Mouse (Mus musculus) urinary bladder, postnatal 10 days (tissue): ENCODE measurements at regions not wholly inside any gene's neighbourhood (a gene's known extent, or its start where the extent isn't known, plus 50 kb on each side); places are given as distances from the start of the nearest gene placed in this dataset.
A peak's percentile ranks its signal among the peaks of the same experiment; 100 is the strongest.

Experiments used
- DNase-seq: peaks from one replicate; pipeline ENCODE4 v3.0.0; 2022; ENCODE audit warnings: low spot score

DNA sequence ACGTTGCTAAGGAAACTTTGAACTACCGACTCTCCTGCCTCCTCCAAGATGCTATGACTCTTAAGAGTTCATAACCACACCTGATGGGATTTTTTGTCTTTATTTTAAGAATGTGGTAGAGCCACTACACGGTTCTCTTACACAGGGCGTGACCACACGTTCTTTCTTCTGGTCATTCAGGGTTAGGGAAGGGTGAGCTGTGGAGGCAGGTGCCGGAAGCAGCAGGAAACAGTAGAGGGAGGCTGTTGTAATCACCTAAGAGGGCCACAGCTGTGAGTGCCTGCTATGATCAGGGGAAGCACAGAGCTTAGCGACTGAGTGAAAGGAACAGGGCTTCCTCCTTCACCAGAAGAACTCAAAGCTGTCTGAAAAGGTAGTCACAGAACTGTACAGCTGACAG lies 50.6 kb upstream of the Larp1 start:
- no peak for DNase-seq

DNA sequence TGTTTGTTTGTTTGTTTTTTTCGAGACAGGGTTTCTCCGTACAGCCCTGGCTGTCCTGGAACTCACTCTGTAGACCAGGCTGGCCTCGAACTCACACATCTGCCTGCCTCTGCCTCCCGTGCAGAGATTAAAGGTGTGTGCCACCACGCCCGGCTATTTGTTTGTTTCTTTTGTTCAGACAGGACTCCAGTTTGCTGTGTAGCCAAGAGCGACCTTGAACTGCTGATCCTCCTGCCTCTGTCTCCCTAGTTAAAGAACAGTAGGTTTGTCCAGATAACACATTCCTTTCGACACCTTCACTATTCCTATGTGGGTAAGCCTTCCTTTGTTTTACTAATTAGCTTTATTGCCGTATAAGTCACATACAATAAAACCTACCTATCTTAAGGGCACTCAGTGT lies 52.0 kb upstream of the Larp1 start:
- DNase-seq = no peak

DNA sequence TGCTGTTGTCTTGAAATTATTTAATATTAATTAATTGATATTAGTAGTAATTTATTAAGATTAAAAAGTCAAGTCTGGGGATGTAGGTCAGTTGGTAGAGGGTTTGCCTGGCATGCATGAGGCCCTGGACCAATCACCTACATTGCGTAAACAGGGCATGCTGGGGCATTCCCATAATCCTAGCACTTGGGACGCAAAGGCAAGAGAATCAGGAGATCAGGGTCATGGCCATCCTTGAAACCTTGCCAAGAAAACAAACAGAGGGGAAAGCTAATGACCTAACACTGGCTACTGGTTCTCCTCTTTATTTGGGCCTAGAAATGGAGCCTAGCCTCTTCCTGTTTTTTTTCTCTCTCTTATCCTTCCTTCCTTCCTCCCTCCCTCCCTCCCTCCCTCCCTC lies 52.8 kb upstream of the Larp1 start:
- no peak for DNase-seq

- no peak for DNase-seq
These were observed 53.4 kb upstream of the Larp1 start for GRCm38 (mm10) chr11:57955476-57955875.

DNA sequence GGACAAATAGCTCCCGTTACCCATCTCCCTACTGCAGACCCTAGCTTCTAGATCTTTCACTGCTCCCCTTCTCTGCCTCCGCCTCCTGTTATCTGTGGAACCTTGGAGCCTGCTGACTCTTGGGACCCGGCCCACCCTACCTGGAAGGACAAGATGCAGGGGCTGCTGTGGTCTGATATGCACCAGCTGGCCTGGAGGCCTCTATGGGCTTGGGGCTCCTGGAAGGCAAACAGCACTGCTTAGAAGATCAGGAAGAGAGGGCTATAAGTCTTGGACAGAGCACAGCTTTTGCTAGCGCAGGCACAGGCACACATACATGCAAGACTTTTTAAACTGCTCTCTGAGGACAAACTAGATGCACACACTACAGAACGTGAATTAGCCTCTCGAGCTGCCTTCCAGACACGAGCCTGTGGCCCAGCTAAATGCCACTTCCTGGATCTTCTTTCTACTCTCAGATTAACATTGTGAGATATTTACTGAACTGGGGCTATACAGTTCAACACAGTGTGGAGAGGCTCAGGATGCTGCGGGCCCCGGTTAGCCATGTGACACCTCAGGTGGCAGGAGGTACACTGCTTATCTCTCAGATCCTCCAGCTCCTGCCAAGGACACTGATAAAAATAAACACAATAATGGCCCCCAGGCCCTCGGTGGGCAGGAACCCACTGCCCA lies 54.2 kb upstream of the Larp1 start:
- no peak for DNase-seq

- DNase-seq = no peak
These were observed 55.2 kb upstream of the Larp1 start for GRCm38 (mm10) chr11:57953694-57954093.

DNA sequence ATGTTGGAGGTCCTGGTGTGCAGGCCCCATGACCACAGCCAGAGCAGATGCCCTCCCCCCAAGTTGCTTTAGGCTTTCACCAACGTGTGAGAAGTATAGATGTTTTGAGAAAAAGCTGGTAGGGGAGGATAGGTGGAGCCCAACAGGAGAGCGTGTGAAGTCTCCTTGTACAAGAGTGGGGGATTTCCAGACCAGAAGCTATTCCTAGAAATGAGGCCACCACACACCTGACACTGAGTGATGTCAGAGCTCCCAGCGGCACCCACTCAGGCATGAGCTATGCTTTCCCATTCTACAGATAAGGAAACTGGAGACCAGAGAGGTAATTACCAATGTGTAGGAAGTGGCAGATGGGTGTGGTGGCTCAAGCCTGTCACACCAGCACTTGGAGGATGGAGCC lies 56.2 kb upstream of the Larp1 start:
- no peak for DNase-seq

DNA sequence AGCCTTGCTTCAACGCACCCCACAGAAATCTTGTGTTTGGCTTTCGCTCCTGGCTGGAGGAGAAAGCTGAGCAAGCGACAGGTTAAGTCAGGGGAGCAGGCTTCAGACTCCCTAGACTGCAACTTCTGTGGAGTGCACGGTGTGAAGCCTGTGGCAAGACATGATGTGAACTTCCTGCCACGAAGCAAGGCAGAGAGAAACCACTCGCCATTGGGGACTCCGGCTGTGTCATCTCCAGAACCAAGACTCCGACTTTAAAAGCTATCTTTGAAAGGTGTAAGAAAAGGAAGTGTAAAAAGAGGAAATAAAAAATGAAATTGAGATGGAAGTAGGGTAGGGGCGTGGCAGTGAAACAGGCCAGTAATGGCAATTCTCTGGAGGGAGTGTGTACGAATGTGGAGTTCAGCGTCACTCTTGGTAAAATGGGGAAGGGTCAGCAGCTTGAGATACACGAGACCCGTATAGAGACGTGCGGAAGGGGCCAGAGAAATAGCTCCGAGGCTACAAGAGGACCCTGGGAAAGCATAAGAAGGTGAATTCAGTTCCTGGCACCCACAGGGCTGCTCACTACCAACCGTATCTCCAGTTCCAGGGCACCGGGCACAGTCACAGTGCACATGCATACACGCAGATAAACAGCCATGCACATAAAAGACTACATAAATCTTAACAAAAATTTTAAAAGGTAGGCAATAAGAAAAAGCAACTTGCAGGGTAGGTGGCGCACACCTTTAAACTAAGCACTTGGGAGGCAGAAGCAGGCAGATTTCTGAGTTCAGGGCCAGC lies 57.1 kb upstream of the Larp1 start:
- DNase-seq = no peak

- DNase-seq = no peak
These were observed 57.9 kb upstream of the Larp1 start for GRCm38 (mm10) chr11:57950989-57951388.

DNA sequence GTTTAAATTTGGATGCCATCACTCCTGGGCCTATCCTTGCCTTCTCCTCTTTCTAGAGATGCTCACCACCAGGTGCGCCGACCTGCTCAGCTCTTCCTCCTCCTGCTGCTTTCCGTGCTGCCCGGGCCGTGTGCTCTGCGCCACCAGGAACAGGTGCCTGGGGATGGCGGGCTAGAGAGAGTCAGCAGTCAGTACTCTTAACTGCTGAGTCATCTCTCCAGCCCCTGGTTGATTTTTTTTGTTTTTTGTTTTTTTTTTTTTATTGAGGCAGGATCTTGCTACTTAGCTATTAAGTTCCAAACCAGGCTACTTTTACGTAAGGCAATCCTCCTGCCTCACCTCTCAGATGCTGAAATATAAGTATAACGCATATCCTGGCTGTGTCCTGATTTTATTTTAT lies 59.8 kb upstream of the Larp1 start:
- DNase-seq = no peak

DNA sequence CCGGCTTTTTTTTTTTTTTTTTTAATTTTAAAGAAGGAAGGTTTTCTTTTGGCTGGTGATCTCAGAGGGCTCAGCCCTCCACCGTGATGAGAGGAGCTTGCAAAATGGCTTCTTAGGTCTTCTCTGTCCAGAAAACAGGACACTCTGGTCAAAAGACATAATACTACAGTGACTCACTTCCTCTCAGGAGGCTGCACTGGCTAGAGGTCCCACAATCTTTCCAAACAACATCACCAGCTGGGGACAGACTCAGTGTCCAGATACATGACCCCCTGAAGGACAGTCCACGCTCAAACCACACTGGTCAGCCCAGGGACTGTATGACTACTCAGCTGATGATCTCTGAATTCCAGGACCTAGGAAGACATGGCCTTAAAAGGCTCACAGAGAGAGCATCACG lies 61.5 kb upstream of the Larp1 start:
- DNase-seq = no peak

GRCm38 (mm10) chr11:57934391-57934850 lies 74.4 kb upstream of the Larp1 start:
- peak; percentile 76 for DNase-seq

DNA sequence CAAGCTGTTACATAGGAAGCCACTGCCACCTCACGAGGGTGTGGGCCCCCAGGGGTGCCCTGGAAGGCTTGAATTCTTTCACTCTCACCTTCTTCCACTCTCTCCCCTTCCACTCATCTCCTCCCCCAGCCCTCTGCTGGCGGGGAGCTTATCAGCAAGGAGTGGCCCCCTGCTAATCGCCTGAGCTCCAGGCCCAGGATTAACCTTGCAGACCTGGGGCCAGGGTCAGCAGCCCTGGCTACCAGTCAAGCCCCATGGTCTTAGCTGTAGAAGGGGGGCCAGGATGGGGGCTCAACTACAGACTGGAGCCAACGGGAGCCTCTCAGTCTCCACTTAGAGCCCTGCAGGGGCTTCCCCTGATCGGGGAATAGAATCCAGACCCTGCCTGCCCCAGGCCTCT lies 75.8 kb upstream of the Larp1 start:
- no peak for DNase-seq

DNA sequence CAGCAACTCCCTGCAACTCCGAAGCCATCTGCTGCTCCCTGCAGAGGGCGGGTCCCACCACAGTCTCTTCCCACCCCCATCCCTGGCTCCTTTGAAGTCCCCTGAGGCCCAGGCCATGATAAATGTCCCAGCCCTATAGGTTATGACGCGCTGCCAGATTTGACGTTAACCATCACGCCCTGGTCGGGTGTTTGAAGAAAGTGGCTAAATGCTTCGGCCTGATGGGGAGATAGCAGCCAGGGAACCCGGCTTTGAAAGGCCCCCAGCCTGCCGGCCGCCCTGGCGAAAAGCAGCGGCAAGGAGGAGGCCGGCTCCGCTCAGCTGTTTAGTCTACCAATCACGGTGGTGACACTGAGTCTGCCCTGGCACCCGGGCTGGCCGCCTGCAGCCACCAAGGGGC lies 79.4 kb upstream of the Larp1 start:
- no peak for DNase-seq

GRCm38 (mm10) chr11:57920263-57920662 lies 87.6 kb upstream of the Hand1 start:
- no peak for DNase-seq

- no peak for DNase-seq
These were observed 85.9 kb upstream of the Hand1 start for GRCm38 (mm10) chr11:57918447-57919059.

DNA sequence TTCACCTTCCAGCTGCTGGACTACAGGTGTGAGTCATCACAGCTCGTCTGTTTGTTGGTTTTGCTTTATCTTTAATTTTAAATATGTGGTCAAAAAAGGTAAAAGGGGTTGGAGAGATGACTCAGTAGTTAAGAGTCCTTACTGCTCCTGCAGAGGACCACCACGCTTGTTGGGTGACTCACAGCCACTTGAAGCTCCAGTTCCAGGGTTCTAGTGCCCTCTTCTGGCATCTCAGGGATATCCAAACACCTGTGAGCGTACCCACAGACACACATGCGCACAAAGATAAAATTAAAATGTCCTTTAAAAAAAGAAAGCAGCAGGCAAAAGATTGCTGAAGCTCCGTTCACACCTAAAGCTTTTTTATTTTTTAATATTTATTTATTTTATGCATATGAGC lies 85.4 kb upstream of the Hand1 start:
- DNase-seq = no peak

DNA sequence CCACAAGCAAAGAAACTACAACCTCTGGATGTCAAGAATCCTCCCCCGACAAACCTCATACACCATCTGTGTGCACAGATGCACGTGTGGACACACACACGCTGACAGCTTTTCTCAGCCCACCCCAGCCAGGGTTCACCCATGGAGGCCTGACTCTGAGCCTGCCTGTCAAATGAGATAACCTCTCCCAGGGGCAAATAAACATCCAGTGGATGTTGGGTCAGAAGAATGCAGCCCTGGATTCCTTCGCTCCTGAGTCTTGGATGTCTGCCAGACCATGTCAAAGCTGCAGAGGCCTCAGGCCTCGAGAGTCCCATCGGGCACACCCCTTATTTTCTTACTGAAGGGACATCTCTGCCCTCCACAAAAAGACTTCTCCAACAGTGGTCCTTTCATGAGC lies 83.4 kb upstream of the Hand1 start:
- DNase-seq = no peak

DNA sequence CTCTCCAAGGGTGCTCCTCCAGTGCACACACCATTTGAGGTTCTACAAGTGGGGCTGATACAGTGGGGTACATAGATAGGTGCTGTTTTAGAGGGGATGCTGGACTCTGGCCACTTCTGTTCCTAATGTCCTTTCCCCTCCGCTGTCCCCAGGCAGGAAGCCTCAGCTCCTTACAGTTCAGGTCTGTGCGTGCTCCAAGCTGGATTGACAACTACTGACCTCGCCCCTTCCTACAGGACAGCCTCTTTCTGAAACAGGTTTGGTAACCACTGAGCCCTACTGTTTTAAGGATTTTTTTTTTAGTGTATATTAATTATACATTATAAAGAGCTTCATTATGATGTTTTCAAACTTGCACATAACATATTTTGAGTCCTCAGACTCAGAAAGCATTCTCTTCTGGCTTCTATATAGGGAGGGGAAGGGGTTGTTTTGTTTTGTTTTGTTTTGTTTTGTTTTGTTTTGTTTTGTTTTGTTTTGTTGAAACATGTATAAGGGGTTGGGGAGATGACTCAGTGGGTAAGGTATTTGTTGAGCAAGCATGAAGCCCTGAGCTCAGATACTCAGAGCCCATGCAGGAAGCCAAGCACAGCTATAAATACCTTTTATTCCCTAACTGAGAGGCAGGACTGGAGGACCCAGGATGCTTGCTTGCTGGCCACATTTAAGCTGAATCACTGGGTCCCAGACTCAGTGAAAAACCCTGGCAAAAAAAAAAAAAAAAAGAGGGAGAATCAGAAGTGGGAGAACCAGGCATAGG lies 81.4 kb upstream of the Hand1 start:
- DNase-seq = no peak

DNA sequence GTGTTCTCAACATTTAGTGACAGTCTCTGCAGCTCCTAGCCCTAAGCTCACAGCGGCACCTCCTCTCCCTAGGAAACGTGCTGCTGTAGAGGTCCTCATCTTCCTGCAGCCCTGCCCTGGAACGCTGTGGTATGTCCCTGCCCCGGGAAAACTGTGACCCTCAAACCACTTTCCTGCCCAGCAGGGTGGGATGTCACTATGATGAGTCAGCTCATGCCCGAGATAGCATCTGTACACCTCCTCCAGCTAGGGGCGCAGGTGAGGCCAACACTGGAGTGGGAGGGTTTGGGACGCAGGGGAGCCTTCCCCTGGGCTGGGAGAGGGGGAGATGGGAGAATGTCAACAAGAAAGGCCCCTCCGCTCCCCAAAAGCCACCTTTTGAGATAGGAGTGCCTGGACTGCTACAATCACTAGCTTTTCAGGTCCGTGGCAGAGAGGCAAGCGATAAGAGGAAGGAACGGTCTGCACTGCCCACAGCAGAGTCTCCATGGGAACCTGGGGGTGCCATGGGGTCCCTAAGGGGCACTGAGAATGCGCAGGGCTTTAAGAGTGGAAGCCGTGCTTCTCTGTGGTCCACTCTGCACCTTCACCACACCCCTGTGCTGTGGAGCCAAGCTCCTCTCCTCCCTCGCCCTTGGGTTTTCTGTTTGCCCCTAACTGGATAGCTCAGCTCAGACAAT lies 80.5 kb upstream of the Hand1 start:
- no peak for DNase-seq

DNA sequence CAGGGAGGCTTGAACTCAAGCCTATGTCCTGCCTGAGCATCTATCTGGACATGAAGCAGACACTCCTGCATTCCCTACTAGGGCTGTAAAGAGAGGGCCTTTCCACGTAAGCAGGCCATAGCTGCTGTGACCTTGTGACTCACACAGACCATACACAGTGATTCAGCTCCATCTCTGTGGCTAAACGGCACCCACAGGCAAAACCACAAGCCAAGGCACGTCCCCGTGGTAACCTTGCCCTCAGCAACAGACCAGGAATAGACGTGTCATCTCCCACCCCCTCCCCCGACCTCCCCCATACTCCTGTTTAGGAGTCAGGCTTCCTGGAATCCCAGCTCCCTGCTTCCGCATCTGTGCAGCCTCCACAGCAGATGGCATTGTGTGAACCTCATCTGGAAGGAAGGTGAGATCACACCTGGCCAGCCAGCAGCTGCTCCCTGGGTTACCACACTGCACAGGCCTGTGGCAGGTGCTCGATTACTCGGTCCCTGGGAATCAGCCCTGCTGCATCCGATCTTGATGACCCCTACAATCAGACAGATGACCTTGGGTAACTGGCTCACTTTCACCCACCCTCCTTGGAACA lies 79.2 kb upstream of the Hand1 start:
- no peak for DNase-seq

DNA sequence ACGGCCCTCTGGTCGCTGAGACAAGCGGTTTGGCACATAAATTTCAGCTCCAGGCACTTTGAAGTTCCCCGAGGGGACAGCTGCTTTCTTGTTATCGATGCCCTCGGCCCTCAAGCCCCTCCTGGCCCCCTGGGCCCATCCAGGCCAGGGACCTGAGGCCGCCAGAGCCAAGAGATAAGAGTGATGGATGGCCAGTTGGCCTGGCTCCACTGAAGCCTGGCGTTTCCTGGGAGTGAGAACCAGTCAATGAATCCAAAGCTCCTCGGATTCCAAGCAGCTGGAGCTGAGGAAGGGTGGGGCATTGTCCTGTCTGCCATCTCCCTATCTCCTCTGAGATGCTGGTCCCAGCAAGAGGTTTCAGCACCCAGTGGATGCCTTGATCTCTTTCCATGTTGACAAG lies 71.6 kb upstream of the Hand1 start:
- DNase-seq = no peak
